Mouse (Mus musculus): ENCODE results near the gene Dazap1. TPM values are rescaled to one million over a fixed set of nuclear protein-coding genes. Genes with fewer than 3 reads are reported as not detected.

Dazap1 gene
- polyA plus RNA-seq, 1 experiment from 2014 or later: 55.6 TPM

- Histone ChIP-seq H3K4me2 (ENCODE audit: low read depth, severe bottlenecking) (no peak overlapping the region; the same call in 1 of the 2 replicates), H3K9ac (ENCODE audit: low read length) (no peak overlapping the region), H3K4me1 (ENCODE audit: control insufficient read depth, insufficient read depth, low read length) (peaks cover 13% of the 10 kb centered on the region), H3K9me3 (ENCODE audit: control insufficient read depth, low read length) (no peaks in the 10 kb centered on the region), H3K27ac (replicated peaks; ENCODE audit: low read depth, low read length) (no peak overlapping the region), H3K27me3 (ENCODE audit: control insufficient read depth, insufficient read depth, low read length) (peaks cover 3% of the 10 kb centered on the region; the same call in 1 of the 2 replicates), H3K4me3 (ENCODE audit: low read depth, low read length) (no peak overlapping the region), H3K36me3 (ENCODE audit: control insufficient read depth, insufficient read depth, low read length) (no peaks in the 10 kb centered on the region)
- 53% methylated on average over 10 of the region's 10 CpGs for WGBS
- DNase-seq (ENCODE audit: low spot score): no peak
- no peak for ATAC-seq (ENCODE audit: insufficient number of reproducible peaks, low FRiP score, low TSS enrichment, low read depth)
Observed at GRCm38 (mm10) chr10:80331636-80332524, 70.6 kb downstream of the Dazap1 start.

- Histone ChIP-seq H3K36me3 (ENCODE audit: control insufficient read depth, insufficient read depth, low read length) (no peaks in the 10 kb centered on the region), H3K4me3 (ENCODE audit: low read depth, low read length) (no peak overlapping the region), H3K27ac (replicated peaks; ENCODE audit: low read depth, low read length) (no peak overlapping the region), H3K9me3 (ENCODE audit: control insufficient read depth, low read length) (no peaks in the 10 kb centered on the region), H3K4me2 (ENCODE audit: low read depth, severe bottlenecking) (no peak overlapping the region; the same call in 1 of the 2 replicates), H3K4me1 (ENCODE audit: control insufficient read depth, insufficient read depth, low read length) (peaks cover 13% of the 10 kb centered on the region), H3K27me3 (ENCODE audit: control insufficient read depth, insufficient read depth, low read length) (peaks cover 3% of the 10 kb centered on the region; the same call in 1 of the 2 replicates), H3K9ac (ENCODE audit: low read length) (no peak overlapping the region)
- 81% methylated on average over 5 of the region's 5 CpGs for WGBS
- DNase-seq (ENCODE audit: low spot score): no peak
- no peak for ATAC-seq (ENCODE audit: insufficient number of reproducible peaks, low FRiP score, low TSS enrichment, low read depth)
Observed at GRCm38 (mm10) chr10:80332525-80332989, 71.3 kb downstream of the Dazap1 start.

GRCm38 (mm10) chr10:80336263-80336662, 75.0 kb downstream of the Dazap1 start:
- DNase-seq (ENCODE audit: low spot score) (no peak), ATAC-seq (ENCODE audit: insufficient number of reproducible peaks, low FRiP score, low TSS enrichment, low read depth) (no peak)
- H3K27me3 ChIP-seq (ENCODE audit: control insufficient read depth, insufficient read depth, low read length): peaks cover 12% of the 10 kb centered on the region
- no peak overlapping the region for H3K4me3 ChIP-seq (ENCODE audit: low read depth, low read length)
- WGBS: 79% methylated on average over 12 of the region's 12 CpGs
- no peak overlapping the region for H3K27ac ChIP-seq (replicated peaks; ENCODE audit: low read depth, low read length)
- no peaks in the 10 kb centered on the region for H3K36me3 ChIP-seq (ENCODE audit: control insufficient read depth, insufficient read depth, low read length)
- no peak overlapping the region for H3K4me2 ChIP-seq (ENCODE audit: low read depth, severe bottlenecking)
- H3K9me3 ChIP-seq (ENCODE audit: control insufficient read depth, low read length): no peaks in the 10 kb centered on the region
- H3K4me1 ChIP-seq (ENCODE audit: control insufficient read depth, insufficient read depth, low read length): no peaks in the 10 kb centered on the region
- no peak overlapping the region for H3K9ac ChIP-seq (ENCODE audit: low read length)

Small RNA genes within 50 kb of the gene (microRNA-seq; reads per million reads assigned to microRNA genes)
- 0.92 reads per million for gene Mir6911

Other genes with a start within 250 kb of the Dazap1 start
- 8.5 and 10.8 TPM in 2 replicates for gene Arhgap45, start 244.8 kb upstream of the Dazap1 start, polyA plus RNA-seq (2014; fragmentation: Nextera tagmentation; extraction: Ambion mirVana)
- gene Polr2e, start 221.7 kb upstream of the Dazap1 start, polyA plus RNA-seq (2014; fragmentation: Nextera tagmentation; extraction: Ambion mirVana): 294 and 308 TPM in 2 replicates
- 475 and 534 TPM in 2 replicates for gene Gpx4, start 214.3 kb upstream of the Dazap1 start, polyA plus RNA-seq (2014; fragmentation: Nextera tagmentation; extraction: Ambion mirVana)
- 8.1 and 10.8 TPM in 2 replicates for gene Sbno2, start 155.9 kb upstream of the Dazap1 start, polyA plus RNA-seq (2014; fragmentation: Nextera tagmentation; extraction: Ambion mirVana)
- gene Stk11, start 145.7 kb upstream of the Dazap1 start, polyA plus RNA-seq (2014; fragmentation: Nextera tagmentation; extraction: Ambion mirVana): 23.6 and 27.1 TPM in 2 replicates
- 416 and 426 TPM in 2 replicates for gene Atp5d, start 122.9 kb upstream of the Dazap1 start, polyA plus RNA-seq (2014; fragmentation: Nextera tagmentation; extraction: Ambion mirVana)
- gene Cbarp, start 120.7 kb upstream of the Dazap1 start, polyA plus RNA-seq (2014; fragmentation: Nextera tagmentation; extraction: Ambion mirVana): 4.7 and 6.5 TPM in 2 replicates
- gene Midn, start 113.2 kb upstream of the Dazap1 start, polyA plus RNA-seq (2014; fragmentation: Nextera tagmentation; extraction: Ambion mirVana): 59.3 and 60.9 TPM in 2 replicates
- 67.9 and 68.1 TPM in 2 replicates for gene Cirbp, start 95.5 kb upstream of the Dazap1 start, polyA plus RNA-seq (2014; fragmentation: Nextera tagmentation; extraction: Ambion mirVana)
- gene 1600002K03Rik, start 88.5 kb upstream of the Dazap1 start, polyA plus RNA-seq (2014; fragmentation: Nextera tagmentation; extraction: Ambion mirVana): 5.9 and 7.2 TPM in 2 replicates
- gene Efna2, start 82.0 kb upstream of the Dazap1 start, polyA plus RNA-seq (2014; fragmentation: Nextera tagmentation; extraction: Ambion mirVana): 51.3 and 54.8 TPM in 2 replicates
- gene Mum1, start 35.1 kb upstream of the Dazap1 start, polyA plus RNA-seq (2014; fragmentation: Nextera tagmentation; extraction: Ambion mirVana): 84.6 and 87.1 TPM in 2 replicates
- 266 and 281 TPM in 2 replicates for gene Ndufs7, start 12.4 kb upstream of the Dazap1 start, polyA plus RNA-seq (2014; fragmentation: Nextera tagmentation; extraction: Ambion mirVana)
- gene Gamt, start 474 bp upstream of the Dazap1 start, polyA plus RNA-seq (2014; fragmentation: Nextera tagmentation; extraction: Ambion mirVana): 18.9 and 20.1 TPM in 2 replicates
- gene Rps15, start 31.0 kb downstream of the Dazap1 start, polyA plus RNA-seq (2014; fragmentation: Nextera tagmentation; extraction: Ambion mirVana): 1,071 TPM in 2 replicates
- 4.5 and 5.0 TPM in 2 replicates for gene Apc2, start 34.5 kb downstream of the Dazap1 start, polyA plus RNA-seq (2014; fragmentation: Nextera tagmentation; extraction: Ambion mirVana)
- gene 2310011J03Rik, start 59.1 kb downstream of the Dazap1 start, polyA plus RNA-seq (2014; fragmentation: Nextera tagmentation; extraction: Ambion mirVana): 38.1 and 45.0 TPM in 2 replicates
- gene Pcsk4, start 68.0 kb downstream of the Dazap1 start, polyA plus RNA-seq (2014; fragmentation: Nextera tagmentation; extraction: Ambion mirVana): 4.4 and 5.3 TPM in 2 replicates
- gene Reep6, start 68.5 kb downstream of the Dazap1 start, polyA plus RNA-seq (2014; fragmentation: Nextera tagmentation; extraction: Ambion mirVana): 5.2 and 7.2 TPM in 2 replicates
- 0.28 and 0.41 TPM in 2 replicates for gene Adamtsl5, start 86.9 kb downstream of the Dazap1 start, polyA plus RNA-seq (2014; fragmentation: Nextera tagmentation; extraction: Ambion mirVana)
- 0.49 and 0.61 TPM in 2 replicates for gene Plk5, start 95.0 kb downstream of the Dazap1 start, polyA plus RNA-seq (2014; fragmentation: Nextera tagmentation; extraction: Ambion mirVana)
- 9.8 and 10.4 TPM in 2 replicates for gene Mex3d, start 126.2 kb downstream of the Dazap1 start, polyA plus RNA-seq (2014; fragmentation: Nextera tagmentation; extraction: Ambion mirVana)
- gene Mbd3, start 138.1 kb downstream of the Dazap1 start, polyA plus RNA-seq (2014; fragmentation: Nextera tagmentation; extraction: Ambion mirVana): 302 and 337 TPM in 2 replicates
- gene Uqcr11, start 145.3 kb downstream of the Dazap1 start, polyA plus RNA-seq (2014; fragmentation: Nextera tagmentation; extraction: Ambion mirVana): 527 and 533 TPM in 2 replicates
- gene Tcf3, start 172.2 kb downstream of the Dazap1 start, polyA plus RNA-seq (2014; fragmentation: Nextera tagmentation; extraction: Ambion mirVana): 232 and 248 TPM in 2 replicates
- not detected in 2 replicates for gene Onecut3, start 233.3 kb downstream of the Dazap1 start, polyA plus RNA-seq (2014; fragmentation: Nextera tagmentation; extraction: Ambion mirVana)

All from limb, embryonic 11.5 days (tissue).